Mouse (Mus musculus) hindbrain, embryonic 11.5 days (tissue): Measurements from ENCODE around the gene Rtn4r. TPM values are rescaled to one million over a fixed set of nuclear protein-coding genes. Genes with fewer than 3 reads are reported as not detected.

Experiments
- ATAC-seq: fragments of 200-750 bp; cut with Nextera tagmentation; 2 replicates; pipeline ENCODE4 v1.8.0; 2017; ENCODE audit warnings: mild to moderate bottlenecking, moderate TSS enrichment, moderate library complexity; ENCODE audit not compliant: low FRiP score
- DNase-seq: peaks from one replicate; pipeline ENCODE4 v3.0.0-alpha.2; 2015; ENCODE audit warnings: low spot score
- H3K27ac ChIP-seq: fragments of 300-500 bp; sonication (generic); 2 replicates; pipeline ENCODE4 v1.5.1; 2014; ENCODE audit warnings: mild to moderate bottlenecking, low read depth, low read length
- H3K27me3 ChIP-seq: fragments of 300-500 bp; sonication (generic); 2 replicates; pipeline ENCODE4 v1.6.1; 2014; ENCODE audit warnings: mild to moderate bottlenecking, low read length, moderate library complexity, mixed read lengths; ENCODE audit not compliant: control insufficient read depth, insufficient read depth
- H3K36me3 ChIP-seq: fragments of 300-500 bp; sonication (generic); 2 replicates; pipeline ENCODE4 v1.6.1; 2014; ENCODE audit warnings: mild to moderate bottlenecking, low read length, moderate library complexity, mixed read lengths; ENCODE audit not compliant: control insufficient read depth, insufficient read depth
- H3K4me1 ChIP-seq: fragments of 300-500 bp; sonication (generic); replicated peaks from 2 replicates; pipeline ENCODE4 v1.6.1; 2014; ENCODE audit warnings: low read length, mixed read lengths; ENCODE audit not compliant: control insufficient read depth, insufficient read depth
- H3K4me2 ChIP-seq: fragments of 300-500 bp; sonication (generic); replicated peaks from 2 replicates; pipeline ENCODE4 v1.6.1; 2014; ENCODE audit warnings: mild to moderate bottlenecking, low read depth, low read length
- H3K4me3 ChIP-seq: fragments of 300-500 bp; sonication (generic); 2 replicates; pipeline ENCODE4 v1.5.1; 2014; ENCODE audit warnings: low read depth, low read length
- H3K9ac ChIP-seq: fragments of 300-500 bp; sonication (generic); 2 replicates; pipeline ENCODE4 v1.6.1; 2014; ENCODE audit warnings: low read depth, low read length
- H3K9me3 ChIP-seq: fragments of 300-500 bp; sonication (generic); 2 replicates; pipeline ENCODE4 v1.6.1; 2016; ENCODE audit warnings: low read length; ENCODE audit not compliant: control insufficient read depth
- WGBS: fragments of 180-500 bp; shearing (Covaris S2); extraction: QIAGEN DNeasy Blood & Tissue Kit; methylation state at CpG from one replicate; pipeline ENCODE4 v1.1.7; 2014; 5-methylcytosine and 5-hydroxymethylcytosine counted together
- polyA plus RNA-seq: library from polyadenylated mRNA; unstranded; fragments of >200 nt; fragmentation: Nextera tagmentation; extraction: Ambion mirVana; gene quantifications from 2 replicates; pipeline ENCODE4 v1.2.1, GENCODE M21; 2014

The Rtn4r gene
- polyA plus RNA-seq, 1 experiment from 2014 or later: 3.3 TPM

GRCm38 (mm10) chr16:18169776-18170175 is 42.3 kb downstream of the Rtn4r start:
- H3K9ac ChIP-seq: no peak overlapping the region
- H3K36me3 ChIP-seq: no peaks in the 10 kb centered on the region
- H3K4me1 ChIP-seq: no peaks in the 10 kb centered on the region
- no peaks in the 10 kb centered on the region for H3K27me3 ChIP-seq
- H3K27ac ChIP-seq: no peak overlapping the region
- no peak for ATAC-seq
- WGBS: 90% methylated on average over 3 of the region's 3 CpGs
- H3K4me2 ChIP-seq: no peak overlapping the region
- H3K4me3 ChIP-seq: no peak overlapping the region
- DNase-seq: no peak
- H3K9me3 ChIP-seq: no peaks in the 10 kb centered on the region

GRCm38 (mm10) chr16:18172266-18172855 is 44.9 kb downstream of the Rtn4r start:
- H3K4me1 ChIP-seq: no peaks in the 10 kb centered on the region
- no peaks in the 10 kb centered on the region; the same call in 1 of the 2 replicates for H3K27me3 ChIP-seq
- no peaks in the 10 kb centered on the region for H3K36me3 ChIP-seq
- peak; percentile 53 for ATAC-seq
- no peak overlapping the region for H3K4me3 ChIP-seq
- H3K27ac ChIP-seq: no peak overlapping the region
- H3K9me3 ChIP-seq: no peaks in the 10 kb centered on the region
- 7% methylated on average over 7 of the region's 7 CpGs for WGBS
- H3K4me2 ChIP-seq: no peak overlapping the region
- no peak overlapping the region for H3K9ac ChIP-seq
- peak; percentile 89 for DNase-seq

- no peaks in the 10 kb centered on the region for H3K36me3 ChIP-seq
- H3K4me1 ChIP-seq: no peaks in the 10 kb centered on the region
- H3K4me2 ChIP-seq: no peak overlapping the region
- no peak for DNase-seq
- H3K9ac ChIP-seq: no peak overlapping the region
- ATAC-seq: no peak
- H3K27me3 ChIP-seq: no peaks in the 10 kb centered on the region; the same call in 1 of the 2 replicates
- H3K9me3 ChIP-seq: no peaks in the 10 kb centered on the region
- 86% methylated on average over 9 of the region's 9 CpGs for WGBS
- no peak overlapping the region for H3K27ac ChIP-seq
- no peak overlapping the region for H3K4me3 ChIP-seq
Measured at GRCm38 (mm10) chr16:18173231-18173630, 45.8 kb downstream of the Rtn4r start.

- H3K4me3 ChIP-seq: no peak overlapping the region
- ATAC-seq: no peak
- 71% methylated on average over 11 of the region's 11 CpGs for WGBS
Measured at GRCm38 (mm10) chr16:18173788-18174187, 46.3 kb downstream of the Rtn4r start.

GRCm38 (mm10) chr16:18175817-18176541 is 48.5 kb downstream of the Rtn4r start:
- Histone ChIP-seq H3K36me3 (no peaks in the 10 kb centered on the region), H3K4me2 (no peak overlapping the region), H3K9ac (no peak overlapping the region), H3K4me1 (no peaks in the 10 kb centered on the region), H3K9me3 (no peaks in the 10 kb centered on the region), H3K4me3 (no peak overlapping the region), H3K27ac (no peak overlapping the region), H3K27me3 (no peaks in the 10 kb centered on the region; the same call in 1 of the 2 replicates)
- DNase-seq (no peak), ATAC-seq (no peak)
- WGBS: 68% methylated on average over 6 of the region's 6 CpGs

More at GRCm38 (mm10) chr16:18173788-18174187, 46.3 kb downstream of the Rtn4r start:
- no peaks in the 10 kb centered on the region for H3K4me1 ChIP-seq
- no peak overlapping the region for H3K4me2 ChIP-seq
- DNase-seq: no peak
- no peaks in the 10 kb centered on the region for H3K9me3 ChIP-seq
- H3K9ac ChIP-seq: no peak overlapping the region
- H3K36me3 ChIP-seq: no peaks in the 10 kb centered on the region
- H3K27me3 ChIP-seq: no peaks in the 10 kb centered on the region; the same call in 1 of the 2 replicates
- no peak overlapping the region for H3K27ac ChIP-seq

GRCm38 (mm10) chr16:18176758-18177157 is 49.3 kb downstream of the Rtn4r start:
- no peak overlapping the region for H3K27ac ChIP-seq
- 85% methylated on average over 4 of the region's 4 CpGs for WGBS
- no peaks in the 10 kb centered on the region for H3K36me3 ChIP-seq
- no peak overlapping the region for H3K9ac ChIP-seq
- no peak for DNase-seq
- ATAC-seq: no peak
- no peaks in the 10 kb centered on the region for H3K4me1 ChIP-seq
- H3K4me2 ChIP-seq: no peak overlapping the region
- H3K4me3 ChIP-seq: no peak overlapping the region
- no peaks in the 10 kb centered on the region; the same call in 1 of the 2 replicates for H3K27me3 ChIP-seq
- H3K9me3 ChIP-seq: no peaks in the 10 kb centered on the region

GRCm38 (mm10) chr16:18179591-18179990 is 52.1 kb downstream of the Rtn4r start:
- Histone ChIP-seq H3K9ac (no peak overlapping the region), H3K36me3 (no peaks in the 10 kb centered on the region), H3K4me2 (no peak overlapping the region), H3K4me1 (no peaks in the 10 kb centered on the region), H3K27ac (no peak overlapping the region), H3K4me3 (no peak overlapping the region), H3K9me3 (no peaks in the 10 kb centered on the region), H3K27me3 (no peaks in the 10 kb centered on the region; the same call in 1 of the 2 replicates)
- ATAC-seq (no peak), DNase-seq (no peak)
- 52% methylated on average over 2 of the region's 2 CpGs for WGBS

- no peak overlapping the region for H3K9ac ChIP-seq
- no peak for ATAC-seq
- no peaks in the 10 kb centered on the region for H3K4me1 ChIP-seq
- DNase-seq: no peak
- 59% methylated on average over 10 of the region's 10 CpGs for WGBS
- H3K27ac ChIP-seq: no peak overlapping the region
- H3K4me3 ChIP-seq: no peak overlapping the region
- H3K36me3 ChIP-seq: no peaks in the 10 kb centered on the region
- H3K27me3 ChIP-seq: no peaks in the 10 kb centered on the region
- H3K4me2 ChIP-seq: no peak overlapping the region
- no peaks in the 10 kb centered on the region for H3K9me3 ChIP-seq
Measured at GRCm38 (mm10) chr16:18181398-18181797, 54.0 kb downstream of the Rtn4r start.

- DNase-seq (no peak), ATAC-seq (no peak)
- no peak overlapping the region for H3K9ac ChIP-seq
- H3K9me3 ChIP-seq: no peaks in the 10 kb centered on the region
- 84% methylated on average over 8 of the region's 8 CpGs for WGBS
- H3K4me1 ChIP-seq: no peaks in the 10 kb centered on the region
- no peak overlapping the region for H3K27ac ChIP-seq
- H3K36me3 ChIP-seq: no peaks in the 10 kb centered on the region
- H3K27me3 ChIP-seq: no peaks in the 10 kb centered on the region
- no peak overlapping the region for H3K4me3 ChIP-seq
- no peak overlapping the region for H3K4me2 ChIP-seq
Measured at GRCm38 (mm10) chr16:18182766-18183165, 55.3 kb downstream of the Rtn4r start.
